Mouse (Mus musculus) spleen, adult 2 months (tissue): Measurements from ENCODE around the gene Wnt10b.

Source experiments
- CTCF ChIP-seq: fragments of 200-500 bp; IDR thresholded peaks from 2 replicates; pipeline ENCODE4 v1.5.1; 2011; ENCODE audit warnings: mild to moderate bottlenecking, inconsistent platforms; ENCODE audit not compliant: insufficient read depth, insufficient read length, insufficient replicate concordance; ENCODE audit errors: extremely low read depth
- POLR2A ChIP-seq: fragments of 200-500 bp; IDR thresholded peaks from 2 replicates; pipeline ENCODE4 v1.6.1; 2011; ENCODE audit warnings: low read depth, low read length, inconsistent platforms

GRCm38 (mm10) chr15:98808651-98809134 is 30.7 kb upstream of the Wnt10b start:
- TF ChIP-seq CTCF (no peak), POLR2A (no peak)
